Mouse (Mus musculus): ENCODE measurements around the gene Ankrd63. TPM values are rescaled to one million over a fixed set of nuclear protein-coding genes. Genes with fewer than 3 reads are reported as not detected.
A peak's percentile ranks its signal among the peaks of the same experiment; 100 is the strongest.

Ankrd63 gene
- polyA plus RNA-seq, 1 experiment = not detected

GRCm38 (mm10) chr2:118697955-118698354, 5.8 kb downstream of the Ankrd63 start:
- TF ChIP-seq CTCF (IDR thresholded peaks at IDR 0.05; ENCODE audit: insufficient read depth, low read depth, low read length) (no peak), POLR2A (IDR thresholded peaks at IDR 0.05; ENCODE audit: insufficient read depth, low read depth, low read length) (no peak)

GRCm38 (mm10) chr2:118697311-118697877, 6.4 kb downstream of the Ankrd63 start:
- no peak overlapping the region for H3K4me3 ChIP-seq (ENCODE audit: insufficient read depth, low read depth, low read length)
- peaks cover 33% of the 10 kb centered on the region for H3K4me1 ChIP-seq (ENCODE audit: control insufficient read depth, insufficient read depth, low read length)
- WGBS = 47% methylated on average over 5 of the region's 5 CpGs
- no peak overlapping the region for H3K27ac ChIP-seq (ENCODE audit: insufficient read depth, low read depth, low read length)
- TF ChIP-seq CTCF (IDR thresholded peaks at IDR 0.05; ENCODE audit: insufficient read depth, low read depth, low read length) (no peak), POLR2A (IDR thresholded peaks at IDR 0.05; ENCODE audit: insufficient read depth, low read depth, low read length) (no peak)

More at GRCm38 (mm10) chr2:118697955-118698354, 5.8 kb downstream of the Ankrd63 start:
- Histone ChIP-seq H3K27ac (ENCODE audit: insufficient read depth, low read depth, low read length) (no peak overlapping the region), H3K4me1 (ENCODE audit: control insufficient read depth, insufficient read depth, low read length) (peaks cover 38% of the 10 kb centered on the region), H3K4me3 (ENCODE audit: insufficient read depth, low read depth, low read length) (no peak overlapping the region)
- 39% methylated on average over 7 of the region's 7 CpGs for WGBS

GRCm38 (mm10) chr2:118696451-118697308, 7.1 kb downstream of the Ankrd63 start:
- TF ChIP-seq CTCF (IDR thresholded peaks at IDR 0.05; ENCODE audit: insufficient read depth, low read depth, low read length) (no peak), POLR2A (IDR thresholded peaks at IDR 0.05; ENCODE audit: insufficient read depth, low read depth, low read length) (no peak)
- Histone ChIP-seq H3K4me1 (ENCODE audit: control insufficient read depth, insufficient read depth, low read length) (peaks cover 28% of the 10 kb centered on the region), H3K27ac (ENCODE audit: insufficient read depth, low read depth, low read length) (no peak overlapping the region), H3K4me3 (ENCODE audit: insufficient read depth, low read depth, low read length) (no peak overlapping the region)
- 52% methylated on average over 21 of the region's 21 CpGs for WGBS

- H3K4me3 ChIP-seq (ENCODE audit: insufficient read depth, low read depth, low read length) = no peak overlapping the region
- peaks cover 24% of the 10 kb centered on the region for H3K4me1 ChIP-seq (ENCODE audit: control insufficient read depth, insufficient read depth, low read length)
- 34% methylated on average over 11 of the region's 11 CpGs for WGBS
- peak; percentile 55 for TF ChIP-seq CTCF (IDR thresholded peaks at IDR 0.05; ENCODE audit: insufficient read depth, low read depth, low read length)
- TF ChIP-seq POLR2A (IDR thresholded peaks at IDR 0.05; ENCODE audit: insufficient read depth, low read depth, low read length) = no peak
- H3K27ac ChIP-seq (ENCODE audit: insufficient read depth, low read depth, low read length) = no peak overlapping the region
Measured at GRCm38 (mm10) chr2:118695677-118696232, 8.0 kb downstream of the Ankrd63 start.

- no peak overlapping the region for H3K27ac ChIP-seq (ENCODE audit: insufficient read depth, low read depth, low read length)
- TF ChIP-seq CTCF (IDR thresholded peaks at IDR 0.05; ENCODE audit: insufficient read depth, low read depth, low read length) = no peak
- no peak for TF ChIP-seq POLR2A (IDR thresholded peaks at IDR 0.05; ENCODE audit: insufficient read depth, low read depth, low read length)
- WGBS = 73% methylated on average over 19 of the region's 19 CpGs
- H3K4me3 ChIP-seq (ENCODE audit: insufficient read depth, low read depth, low read length) = no peak overlapping the region
- H3K4me1 ChIP-seq (ENCODE audit: control insufficient read depth, insufficient read depth, low read length) = peaks cover 16% of the 10 kb centered on the region
Measured at GRCm38 (mm10) chr2:118693370-118693966, 10.3 kb downstream of the Ankrd63 start.

- WGBS = 69% methylated on average over 10 of the region's 10 CpGs
- no peak overlapping the region for H3K4me3 ChIP-seq (ENCODE audit: insufficient read depth, low read depth, low read length)
- H3K27ac ChIP-seq (ENCODE audit: insufficient read depth, low read depth, low read length) = no peak overlapping the region
- TF ChIP-seq CTCF (IDR thresholded peaks at IDR 0.05; ENCODE audit: insufficient read depth, low read depth, low read length) = no peak
- no peak for TF ChIP-seq POLR2A (IDR thresholded peaks at IDR 0.05; ENCODE audit: insufficient read depth, low read depth, low read length)
- 0 out of 2 replicates have a peak, but pooled peaks cover 5% of the 10 kb centered on the region for H3K4me1 ChIP-seq (ENCODE audit: control insufficient read depth, insufficient read depth, low read length)
Measured at GRCm38 (mm10) chr2:118689875-118690274, 13.9 kb downstream of the Ankrd63 start.

- WGBS = 72% methylated on average over 3 of the region's 3 CpGs
- Histone ChIP-seq H3K27ac (ENCODE audit: insufficient read depth, low read depth, low read length) (no peak overlapping the region), H3K4me3 (ENCODE audit: insufficient read depth, low read depth, low read length) (no peak overlapping the region), H3K4me1 (ENCODE audit: control insufficient read depth, insufficient read depth, low read length) (peaks cover 6% of the 10 kb centered on the region; the same call in 1 of the 2 replicates)
- TF ChIP-seq CTCF (IDR thresholded peaks at IDR 0.05; ENCODE audit: insufficient read depth, low read depth, low read length) = no peak
- TF ChIP-seq POLR2A (IDR thresholded peaks at IDR 0.05; ENCODE audit: insufficient read depth, low read depth, low read length) = no peak
Measured at GRCm38 (mm10) chr2:118687791-118688190, 16.0 kb downstream of the Ankrd63 start.

- 83% methylated on average over 8 of the region's 8 CpGs for WGBS
- TF ChIP-seq CTCF (IDR thresholded peaks at IDR 0.05; ENCODE audit: insufficient read depth, low read depth, low read length) (no peak), POLR2A (IDR thresholded peaks at IDR 0.05; ENCODE audit: insufficient read depth, low read depth, low read length) (no peak)
Measured at GRCm38 (mm10) chr2:118686693-118687092, 17.1 kb downstream of the Ankrd63 start.

More at GRCm38 (mm10) chr2:118686693-118687092, 17.1 kb downstream of the Ankrd63 start:
- Histone ChIP-seq H3K4me1 (ENCODE audit: control insufficient read depth, insufficient read depth, low read length) (peaks cover 11% of the 10 kb centered on the region; the same call in 1 of the 2 replicates), H3K27ac (ENCODE audit: insufficient read depth, low read depth, low read length) (no peak overlapping the region), H3K4me3 (ENCODE audit: insufficient read depth, low read depth, low read length) (no peak overlapping the region)
